Mouse (Mus musculus) heart, adult 2 months (tissue): Measurements from ENCODE around the gene Naa35. TPM values are rescaled to one million over a fixed set of nuclear protein-coding genes. Genes with fewer than 3 reads are reported as not detected.
A peak's percentile ranks its signal among the peaks of the same experiment; 100 is the strongest.

Source experiments
- DNase-seq, 2 experiments: peaks; one replicate each; pipeline ENCODE4 v3.0.0; 2021
- H3K27ac ChIP-seq: fragments of 200-600 bp; 2 replicates; pipeline ENCODE4 v1.8.1; 2022
- H3K27me3 ChIP-seq: fragments of 200-500 bp; 2 replicates; pipeline ENCODE4 v1.6.1; 2012; ENCODE audit warnings: mild to moderate bottlenecking, low read length, inconsistent platforms, mixed read lengths; ENCODE audit not compliant: control insufficient read depth, insufficient read depth
- H3K36me3 ChIP-seq: fragments of 200-500 bp; 2 replicates; pipeline ENCODE4 v1.6.1; 2012; ENCODE audit warnings: low read length, inconsistent platforms; ENCODE audit not compliant: control insufficient read depth, insufficient read depth
- H3K4me1 ChIP-seq: fragments of 200-500 bp; 2 replicates; pipeline ENCODE4 v1.6.1; 2011; ENCODE audit warnings: low read length; ENCODE audit not compliant: control insufficient read depth, insufficient read depth
- H3K4me3 ChIP-seq: fragments of 200-600 bp; 2 replicates; pipeline ENCODE4 v1.8.1; 2022
- H3K79me2 ChIP-seq: fragments of 200-500 bp; replicated peaks from 2 replicates; pipeline ENCODE4 v1.6.1; 2012; ENCODE audit warnings: mild to moderate bottlenecking, inconsistent platforms, low read length, moderate library complexity, mixed read lengths; ENCODE audit not compliant: control insufficient read depth, insufficient read depth
- H3K9ac ChIP-seq: fragments of 200-500 bp; 2 replicates; pipeline ENCODE4 v1.6.1; 2012; ENCODE audit warnings: low read depth, mild to moderate bottlenecking, control low read depth, inconsistent platforms, low read length, mixed read lengths
- CTCF ChIP-seq: fragments of 200-600 bp; IDR thresholded peaks from 2 replicates; pipeline ENCODE4 v1.8.1; 2022; ENCODE audit warnings: antibody characterized with exemption, mild to moderate bottlenecking, moderate library complexity
- EP300 ChIP-seq: fragments of 200-500 bp; IDR thresholded peaks from 2 replicates; pipeline ENCODE4 v1.6.1; 2011; ENCODE audit warnings: low read depth, low read length, control low read depth; ENCODE audit not compliant: insufficient read depth
- POLR2A ChIP-seq: fragments of 200-500 bp; IDR thresholded peaks from 2 replicates; pipeline ENCODE4 v1.6.1; 2011; ENCODE audit warnings: mild to moderate bottlenecking, low read depth, low read length, control low read depth; ENCODE audit not compliant: insufficient read depth
- WGBS: fragments of 180-500 bp; shearing (Covaris S2); methylation state at CpG from one replicate; pipeline ENCODE4 v1.1.7; 2018; 5-methylcytosine and 5-hydroxymethylcytosine counted together
- intact Hi-C: fragments of 180-260 bp; cut with DNase I; formaldehyde crosslinking; loops from one replicate; pipeline ENCODE4 v1.15.1; 2025
- polyA plus RNA-seq: library from polyadenylated mRNA; depleted of rRNA; stranded (reverse); fragments of >200 nt; gene quantifications from 2 replicates; pipeline ENCODE4 v1.2.3, GENCODE M21; 2012
- total RNA-seq, 2 experiments: library from RNA; stranded (reverse); gene quantifications; 2 replicates each; pipeline ENCODE4 v1.2.3; 2021

The Naa35 gene
- total and polyA plus RNA-seq, 3 experiments: 28.0 to 106 (median 79.9) TPM

DNA sequence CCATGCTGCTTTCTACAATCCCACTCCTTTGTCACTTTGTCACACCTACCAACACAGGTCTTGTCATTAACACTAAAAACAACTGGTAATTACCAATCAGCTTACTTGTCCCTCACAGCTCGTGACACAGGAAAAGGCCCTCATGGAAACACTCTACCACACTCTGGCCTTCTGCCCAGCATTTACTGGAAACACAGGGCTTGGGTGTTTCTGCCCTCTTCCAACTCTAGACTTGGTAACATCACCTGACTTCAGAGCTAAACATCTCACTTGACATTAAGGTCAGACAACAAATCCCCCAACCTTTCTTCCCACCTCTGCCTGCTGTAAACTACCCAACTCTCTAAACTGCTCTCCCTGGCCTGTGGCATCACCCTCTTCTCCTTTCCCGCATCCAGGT, 38.0 kb upstream of the Naa35 start:
- no peak overlapping the region for H3K4me3 ChIP-seq
- 0 out of 2 replicates have a peak, but pooled peaks have one; percentile 63 for TF ChIP-seq EP300
- no peak for TF ChIP-seq CTCF
- H3K27ac ChIP-seq: peak overlapping the region; percentile 71
- intact Hi-C loops: loop anchor here (5.0 kb wide), 1 partner anchor 75 kb away; no protein-coding TSS in a partner anchor
- no peak overlapping the region for H3K9ac ChIP-seq
- peaks cover 22% of the 10 kb centered on the region for H3K4me1 ChIP-seq
- peaks cover 1% of the 10 kb centered on the region; the same call in 1 of the 2 replicates for H3K79me2 ChIP-seq
- peak; percentile 43 to 53 for DNase-seq
- no peaks in the 10 kb centered on the region for H3K27me3 ChIP-seq
- peaks cover 12% of the 10 kb centered on the region for H3K36me3 ChIP-seq
- 37% methylated on average over 2 of the region's 2 CpGs for WGBS

DNA sequence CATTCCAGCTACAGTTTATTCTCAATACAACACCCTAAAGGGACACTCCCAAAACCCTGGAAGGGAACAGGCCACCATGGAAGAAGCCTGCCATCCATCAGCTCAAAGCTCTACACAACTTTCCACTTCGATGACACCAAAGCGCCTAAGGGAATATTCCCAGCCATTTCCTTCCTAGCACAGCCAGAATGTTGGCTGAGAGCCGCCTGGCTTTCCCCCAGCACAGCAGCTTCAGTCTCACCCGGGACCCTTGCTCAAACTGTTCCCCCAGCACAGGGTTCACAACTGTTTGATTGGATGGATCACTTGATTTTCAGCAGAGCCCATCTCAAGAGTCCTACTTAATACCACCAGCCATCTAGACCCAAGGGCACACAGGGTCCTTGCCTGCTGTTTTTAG, 37.3 kb upstream of the Naa35 start:
- Histone ChIP-seq H3K36me3 (peaks cover 12% of the 10 kb centered on the region), H3K4me3 (no peak overlapping the region), H3K9ac (no peak overlapping the region), H3K79me2 (peaks cover 2% of the 10 kb centered on the region; the same call in 1 of the 2 replicates), H3K27me3 (no peaks in the 10 kb centered on the region), H3K4me1 (peaks cover 22% of the 10 kb centered on the region), H3K27ac (peak overlapping the region; percentile 71)
- WGBS: 10% methylated on average over 4 of the region's 4 CpGs
- peak; percentile 49 to 54 for DNase-seq
- TF ChIP-seq CTCF (no peak), POLR2A (no peak), EP300 (no peak)
- intact Hi-C loops: loop anchor here (5.0 kb wide), 1 partner anchor 75 kb away; no protein-coding TSS in a partner anchor

DNA sequence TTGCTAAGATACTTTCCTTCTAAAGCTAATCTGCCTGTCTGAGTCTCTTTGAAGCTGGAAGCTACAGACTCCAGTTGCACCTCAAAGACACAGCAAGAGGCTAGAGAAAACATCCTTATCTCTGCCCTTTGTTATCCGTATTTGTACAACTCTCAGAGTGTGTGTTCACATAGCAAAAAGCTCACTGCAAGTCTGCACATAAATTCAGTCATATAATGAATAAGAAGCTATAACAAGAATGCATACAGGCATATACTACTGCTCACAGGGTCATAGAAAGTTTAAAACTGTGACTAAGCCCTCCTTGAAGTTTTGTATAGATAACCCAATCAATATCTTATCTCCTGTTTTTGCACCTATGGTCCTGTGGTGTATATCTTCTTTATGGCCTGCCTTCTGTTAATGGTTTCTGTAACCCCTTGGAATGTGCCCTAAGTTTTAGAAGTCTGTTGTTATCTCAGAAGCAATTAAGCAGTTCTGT, 35.7 kb upstream of the Naa35 start:
- DNase-seq: no peak
- Histone ChIP-seq H3K9ac (no peak overlapping the region), H3K27me3 (no peaks in the 10 kb centered on the region), H3K36me3 (peaks cover 12% of the 10 kb centered on the region), H3K4me3 (no peak overlapping the region), H3K79me2 (peaks cover 4% of the 10 kb centered on the region), H3K4me1 (peaks cover 21% of the 10 kb centered on the region), H3K27ac (no peak overlapping the region)
- WGBS: 21% methylated on average over 1 of the region's 1 CpGs
- no peak for TF ChIP-seq POLR2A
- TF ChIP-seq CTCF: no peak
- no peak for TF ChIP-seq EP300
- intact Hi-C loops: loop anchor here (5.0 kb wide), 1 partner anchor 77 kb away; no protein-coding TSS in a partner anchor

DNA sequence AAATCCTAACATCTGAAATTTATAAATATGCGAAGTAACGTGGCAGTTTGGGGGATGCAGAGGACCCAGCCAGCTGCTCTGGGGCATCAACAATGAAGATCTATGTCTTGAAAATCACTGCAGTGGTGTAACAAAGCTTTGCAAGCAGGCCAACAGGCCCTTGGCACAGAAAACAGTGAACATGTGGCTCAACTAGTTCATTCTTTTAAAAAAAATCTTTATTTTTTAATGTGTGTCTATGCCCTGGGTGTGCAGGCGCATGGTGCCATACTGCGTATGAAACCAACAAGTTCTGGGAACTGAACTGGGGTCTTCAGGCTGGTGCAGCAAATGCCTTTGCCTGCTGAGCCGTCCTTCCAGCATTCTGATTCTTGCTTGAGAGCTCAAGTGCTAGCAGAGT, 32.8 kb upstream of the Naa35 start:
- Histone ChIP-seq H3K36me3 (peaks cover 7% of the 10 kb centered on the region), H3K27ac (no peak overlapping the region), H3K79me2 (peaks cover 2% of the 10 kb centered on the region), H3K4me3 (no peak overlapping the region), H3K4me1 (peaks cover 14% of the 10 kb centered on the region), H3K9ac (no peak overlapping the region), H3K27me3 (no peaks in the 10 kb centered on the region)
- DNase-seq: no peak
- intact Hi-C loops: no loop called here
- TF ChIP-seq CTCF (no peak), EP300 (no peak), POLR2A (no peak)
- 92% methylated on average over 5 of the region's 5 CpGs for WGBS

DNA sequence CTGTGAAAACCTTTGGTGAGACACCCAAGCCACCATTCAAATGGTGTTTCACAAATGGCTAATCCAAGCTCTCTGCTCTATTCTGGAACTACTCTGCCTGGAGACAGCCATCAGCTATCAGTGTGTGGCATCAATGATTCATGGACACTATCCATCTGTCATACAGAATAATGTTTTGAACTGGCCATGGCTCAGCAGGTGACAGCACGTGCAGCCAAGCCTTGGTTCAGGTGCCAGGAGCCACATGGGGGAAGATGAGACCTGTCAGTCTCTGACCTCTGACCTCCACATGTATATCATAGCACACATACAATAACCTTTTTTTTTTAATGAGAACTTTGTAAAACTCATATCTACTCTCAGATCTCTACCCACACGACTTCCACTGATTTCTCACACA, 32.3 kb upstream of the Naa35 start:
- Histone ChIP-seq H3K79me2 (peaks cover 2% of the 10 kb centered on the region), H3K4me3 (no peak overlapping the region), H3K27ac (no peak overlapping the region), H3K36me3 (peaks cover 3% of the 10 kb centered on the region), H3K4me1 (peaks cover 12% of the 10 kb centered on the region), H3K27me3 (no peaks in the 10 kb centered on the region), H3K9ac (no peak overlapping the region)
- no peak for DNase-seq
- WGBS: 66% methylated on average over 2 of the region's 2 CpGs
- TF ChIP-seq POLR2A (no peak), EP300 (no peak), CTCF (no peak)
- intact Hi-C loops: no loop called here

DNA sequence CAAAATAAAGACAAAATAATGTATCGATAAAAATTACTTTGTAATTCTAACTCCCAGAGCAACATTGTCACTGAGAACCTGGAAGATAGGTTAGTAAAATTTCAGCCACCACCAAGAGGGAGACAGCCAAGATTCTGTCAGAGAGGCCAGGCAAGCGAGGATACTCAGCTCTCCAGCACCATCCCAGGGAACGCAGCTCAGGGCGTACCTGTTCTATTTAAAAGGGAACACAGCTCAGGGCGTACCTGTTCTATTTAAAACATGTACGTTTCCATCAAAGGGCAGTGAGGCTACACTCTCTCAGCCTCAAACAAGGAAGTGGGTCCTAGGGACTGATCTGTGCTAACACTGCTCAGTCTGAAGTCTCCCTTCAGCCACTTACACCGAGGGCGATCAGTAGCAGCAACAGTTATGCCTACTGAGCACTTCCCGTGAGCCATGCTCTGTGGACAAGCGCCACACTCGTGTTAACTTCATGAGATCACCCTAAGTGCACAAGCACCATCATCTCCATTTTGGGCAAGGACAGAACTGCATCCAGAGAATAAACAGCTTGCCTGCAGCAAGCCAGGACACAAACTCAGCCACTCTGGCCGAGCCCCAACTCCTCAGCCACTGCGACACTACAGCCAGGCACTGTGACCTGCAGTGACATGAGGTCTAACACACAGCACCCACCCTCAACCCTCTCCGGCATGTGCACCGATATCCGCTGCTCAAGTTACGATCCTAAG, 30.1 kb upstream of the Naa35 start:
- 51% methylated on average over 17 of the region's 17 CpGs for WGBS
- Histone ChIP-seq H3K4me3 (peak overlapping the region; percentile 89), H3K27me3 (no peaks in the 10 kb centered on the region), H3K9ac (peak overlapping the region; percentile 23), H3K79me2 (peaks cover 2% of the 10 kb centered on the region), H3K36me3 (no peaks in the 10 kb centered on the region), H3K27ac (peak overlapping the region; percentile 69), H3K4me1 (peaks cover 7% of the 10 kb centered on the region)
- intact Hi-C loops: loop anchor here (5.0 kb wide), 1 partner anchor 58 kb away; no protein-coding TSS in a partner anchor
- TF ChIP-seq CTCF (no peak), EP300 (no peak), POLR2A (no peak; the same call in 1 of the 2 replicates)
- peak; percentile 35 to 43 for DNase-seq
